Mouse (Mus musculus): ENCODE results near the gene D5Ertd579e. TPM values are rescaled to one million over a fixed set of nuclear protein-coding genes. Genes with fewer than 3 reads are reported as not detected.

D5Ertd579e gene
- total RNA-seq, 2 experiments from 2014 or later: 86.4 to 98.1 TPM

GRCm38 (mm10) chr5:36696504-36697300 lies 878 bp upstream of the D5Ertd579e start:
- TF ChIP-seq CTCF (IDR thresholded peaks at IDR 0.05): no peak
- Histone ChIP-seq H3K27ac (peak overlapping the region; percentile 97), H3K4me3 (peak overlapping the region; percentile 80)
- intact Hi-C loops (cut with DNase I): loop anchor here (2.0 to 5.0 kb wide), 2 partner anchors 16 to 94 kb away; no protein-coding TSS in a partner anchor
- DNase-seq: peak; percentile 31

DNA sequence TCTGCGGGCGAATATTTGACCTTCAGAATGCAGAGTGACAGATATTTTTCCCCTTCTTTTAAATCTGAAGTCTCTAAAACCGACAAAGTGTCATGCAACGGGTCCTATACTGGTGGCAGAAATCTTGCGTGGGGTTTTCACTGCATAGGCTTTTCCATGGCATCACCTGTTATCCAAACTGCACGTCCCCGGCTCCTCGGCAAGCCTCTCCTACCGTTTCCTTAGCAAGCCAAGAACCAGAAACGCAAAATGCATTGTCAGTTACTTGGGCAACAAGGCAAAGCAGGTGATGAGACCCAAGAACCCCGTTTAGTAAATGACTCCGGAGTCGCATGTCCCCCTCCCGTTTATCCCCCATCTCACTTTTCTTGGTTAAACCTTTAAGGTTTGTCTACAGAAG lies 819 bp downstream of the D5Ertd579e start:
- intact Hi-C loops (cut with DNase I): loop anchor here (2.0 to 5.0 kb wide), 2 partner anchors 44 to 93 kb away; no protein-coding TSS in a partner anchor
- no peak for DNase-seq
- TF ChIP-seq CTCF (IDR thresholded peaks at IDR 0.05): no peak
- H3K27ac ChIP-seq: peak overlapping the region; percentile 97
- peak overlapping the region; percentile 80 for H3K4me3 ChIP-seq

- TF ChIP-seq CTCF (IDR thresholded peaks at IDR 0.05): no peak
- no peak for DNase-seq
- Histone ChIP-seq H3K27ac (peak overlapping the region; percentile 49), H3K4me3 (peak overlapping the region; percentile 14)
- intact Hi-C loops (cut with DNase I): loop anchor here (2.0 to 5.0 kb wide), 2 partner anchors 45 to 289 kb away; no protein-coding TSS in a partner anchor
These were observed 2.2 kb downstream of the D5Ertd579e start for GRCm38 (mm10) chr5:36693651-36694050.

DNA sequence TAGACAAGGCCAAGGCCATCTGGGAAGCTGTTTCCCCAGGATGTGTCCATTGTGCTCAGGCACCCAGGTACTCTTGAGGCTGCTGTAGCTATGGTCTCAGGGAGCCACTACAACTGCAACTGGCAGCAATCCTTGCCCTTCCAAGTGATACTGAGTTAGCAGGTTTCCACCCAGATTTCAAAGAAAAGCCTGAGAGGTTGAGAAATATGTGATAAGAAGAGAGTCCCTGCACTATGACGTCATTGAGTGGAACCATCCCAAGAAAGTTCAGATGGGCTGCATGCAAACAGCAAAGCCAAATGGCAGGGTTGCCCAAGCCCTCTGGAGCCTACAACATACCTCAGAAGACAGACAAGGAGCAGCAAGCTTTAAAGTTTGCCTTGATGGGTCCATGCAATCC lies 4.4 kb downstream of the D5Ertd579e start:
- DNase-seq: no peak
- no peak for TF ChIP-seq CTCF (IDR thresholded peaks at IDR 0.05)
- Histone ChIP-seq H3K27ac (0 out of 2 replicates have a peak overlapping the region, but pooled peaks have one; percentile 49), H3K4me3 (no peak overlapping the region)
- intact Hi-C loops (cut with DNase I): loop anchor here (5.0 kb wide), 1 partner anchor 291 kb away; no protein-coding TSS in a partner anchor

- intact Hi-C loops (cut with DNase I): no loop called here
- no peak for TF ChIP-seq CTCF (IDR thresholded peaks at IDR 0.05)
- DNase-seq: no peak
These were observed 10.7 kb downstream of the D5Ertd579e start for GRCm38 (mm10) chr5:36685170-36685569.

GRCm38 (mm10) chr5:36683586-36683985 lies 12.2 kb downstream of the D5Ertd579e start:
- no peak for DNase-seq
- H3K4me3 ChIP-seq: no peak overlapping the region
- no peak for TF ChIP-seq CTCF (IDR thresholded peaks at IDR 0.05)
- intact Hi-C loops (cut with DNase I): no loop called here
- no peak overlapping the region for H3K27ac ChIP-seq

More at GRCm38 (mm10) chr5:36685170-36685569, 10.7 kb downstream of the D5Ertd579e start:
- Histone ChIP-seq H3K4me3 (no peak overlapping the region), H3K27ac (no peak overlapping the region)

DNA sequence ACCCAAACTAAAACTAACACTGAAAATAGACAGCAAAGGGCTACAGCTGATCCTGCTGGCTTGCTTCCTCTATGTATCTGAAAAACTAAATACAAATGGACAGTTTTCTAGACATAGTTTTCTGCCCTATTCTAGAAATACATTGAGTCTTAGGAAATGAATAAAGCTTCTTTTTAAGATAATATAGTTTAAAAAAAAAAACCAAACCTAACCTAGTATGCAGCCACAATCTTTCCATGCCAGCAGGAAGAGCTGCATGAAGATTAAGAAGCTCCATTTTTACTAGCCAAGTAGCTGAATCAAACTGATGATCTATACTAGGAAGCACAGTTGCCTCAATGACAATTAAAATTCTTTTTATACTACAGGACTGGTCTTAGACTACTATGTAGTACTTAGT lies 14.6 kb downstream of the D5Ertd579e start:
- no peak for TF ChIP-seq CTCF (IDR thresholded peaks at IDR 0.05)
- intact Hi-C loops (cut with DNase I): no loop called here
- DNase-seq: no peak
- no peak overlapping the region for H3K4me3 ChIP-seq
- peak overlapping the region; percentile 44 for H3K27ac ChIP-seq

GRCm38 (mm10) chr5:36679918-36680598 lies 15.8 kb downstream of the D5Ertd579e start:
- Histone ChIP-seq H3K4me3 (no peak overlapping the region), H3K27ac (peak overlapping the region; percentile 44)
- intact Hi-C loops (cut with DNase I): no loop called here
- DNase-seq: no peak
- TF ChIP-seq CTCF (IDR thresholded peaks at IDR 0.05): no peak

- TF ChIP-seq CTCF (IDR thresholded peaks at IDR 0.05): no peak
- Histone ChIP-seq H3K4me3 (no peak overlapping the region), H3K27ac (peak overlapping the region; percentile 44; the same call in 1 of the 2 replicates)
- no peak for DNase-seq
- intact Hi-C loops (cut with DNase I): no loop called here
These were observed 17.0 kb downstream of the D5Ertd579e start for GRCm38 (mm10) chr5:36678799-36679198.

GRCm38 (mm10) chr5:36677907-36678306 lies 17.9 kb downstream of the D5Ertd579e start:
- intact Hi-C loops (cut with DNase I): no loop called here
- DNase-seq: no peak
- no peak for TF ChIP-seq CTCF (IDR thresholded peaks at IDR 0.05)

GRCm38 (mm10) chr5:36675466-36675865 lies 20.4 kb downstream of the D5Ertd579e start:
- no peak overlapping the region for H3K4me3 ChIP-seq
- no peak for TF ChIP-seq CTCF (IDR thresholded peaks at IDR 0.05)
- no peak for DNase-seq
- H3K27ac ChIP-seq: no peak overlapping the region; the same call in 1 of the 2 replicates
- intact Hi-C loops (cut with DNase I): no loop called here

More at GRCm38 (mm10) chr5:36677907-36678306, 17.9 kb downstream of the D5Ertd579e start:
- Histone ChIP-seq H3K27ac (no peak overlapping the region), H3K4me3 (no peak overlapping the region)

GRCm38 (mm10) chr5:36674658-36675433 lies 21.0 kb downstream of the D5Ertd579e start:
- no peak for TF ChIP-seq CTCF (IDR thresholded peaks at IDR 0.05)
- Histone ChIP-seq H3K27ac (no peak overlapping the region), H3K4me3 (no peak overlapping the region)
- no peak for DNase-seq
- intact Hi-C loops (cut with DNase I): no loop called here
